Mouse (Mus musculus) adrenal gland, adult 8-10 months (tissue): ENCODE results near the gene Wdr63. TPM values are rescaled to one million over a fixed set of nuclear protein-coding genes. Genes with fewer than 3 reads are reported as not detected.
A peak's percentile ranks its signal among the peaks of the same experiment; 100 is the strongest.

Experiments used
- DNase-seq: peaks from one replicate; pipeline ENCODE4 v3.0.0; 2022
- total RNA-seq, 4 experiments: library from RNA; stranded (reverse); gene quantifications; 2 replicates each; pipeline ENCODE4 v1.2.4; 2022

The Wdr63 gene
- not detected for total RNA-seq

DNA sequence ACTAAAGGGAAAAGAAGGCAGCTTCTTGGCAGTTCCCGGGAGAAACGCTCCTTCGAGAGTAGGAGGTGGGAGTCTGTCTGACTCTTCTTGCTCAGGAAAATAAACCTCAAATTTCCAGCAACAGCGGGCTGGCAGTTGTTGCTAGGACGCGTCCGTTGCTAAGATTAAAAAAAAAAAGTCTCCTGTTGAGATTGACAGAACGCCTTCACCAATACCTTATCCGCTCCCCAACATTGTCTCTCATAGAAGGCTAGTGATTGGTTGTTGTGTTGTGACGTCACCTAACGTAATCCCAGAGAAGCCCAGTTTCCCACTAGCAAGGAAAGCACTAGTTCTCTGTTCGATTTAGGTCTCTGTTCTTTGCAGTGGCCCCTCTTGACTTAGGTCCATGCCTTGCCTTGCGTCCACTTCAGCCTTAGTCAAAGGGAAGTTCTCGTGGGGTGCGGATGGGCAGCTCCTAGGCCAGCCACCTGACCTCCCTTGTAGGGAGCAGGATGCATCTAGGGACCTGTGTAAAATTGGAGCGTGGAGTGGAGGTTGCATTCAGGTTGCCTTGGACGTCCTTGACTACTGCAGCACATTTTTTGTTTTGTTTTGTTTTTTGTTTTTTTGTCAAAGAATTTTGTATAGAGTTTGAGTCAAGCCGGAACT lies at the start of gene Wdr63:
Gene Wdr63, minus strand, starts transcription at position 210 of the 651 bp plus-strand sequence.
- peak; percentile 34 for DNase-seq

DNA sequence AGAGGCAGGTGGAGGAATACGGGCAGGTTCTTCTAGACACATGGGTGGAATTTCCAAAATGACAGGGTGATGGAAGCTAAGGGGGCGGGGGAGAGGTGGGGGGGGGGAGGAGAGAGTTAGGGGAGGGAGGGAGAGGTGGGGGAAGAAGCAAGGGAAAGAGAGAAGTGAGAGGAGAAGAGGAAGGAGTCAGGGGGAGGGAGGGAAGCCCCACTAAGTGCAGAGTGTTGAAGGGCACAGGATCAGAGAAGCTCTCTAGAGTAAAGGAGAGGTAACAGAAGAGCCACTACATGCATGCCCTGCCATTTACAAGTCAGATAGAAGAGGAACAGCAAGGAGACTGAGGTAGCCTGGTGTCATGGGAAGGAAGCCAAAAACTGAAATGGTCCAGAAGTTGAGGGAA lies 48.9 kb upstream of the Wdr63 start:
- DNase-seq = no peak

DNA sequence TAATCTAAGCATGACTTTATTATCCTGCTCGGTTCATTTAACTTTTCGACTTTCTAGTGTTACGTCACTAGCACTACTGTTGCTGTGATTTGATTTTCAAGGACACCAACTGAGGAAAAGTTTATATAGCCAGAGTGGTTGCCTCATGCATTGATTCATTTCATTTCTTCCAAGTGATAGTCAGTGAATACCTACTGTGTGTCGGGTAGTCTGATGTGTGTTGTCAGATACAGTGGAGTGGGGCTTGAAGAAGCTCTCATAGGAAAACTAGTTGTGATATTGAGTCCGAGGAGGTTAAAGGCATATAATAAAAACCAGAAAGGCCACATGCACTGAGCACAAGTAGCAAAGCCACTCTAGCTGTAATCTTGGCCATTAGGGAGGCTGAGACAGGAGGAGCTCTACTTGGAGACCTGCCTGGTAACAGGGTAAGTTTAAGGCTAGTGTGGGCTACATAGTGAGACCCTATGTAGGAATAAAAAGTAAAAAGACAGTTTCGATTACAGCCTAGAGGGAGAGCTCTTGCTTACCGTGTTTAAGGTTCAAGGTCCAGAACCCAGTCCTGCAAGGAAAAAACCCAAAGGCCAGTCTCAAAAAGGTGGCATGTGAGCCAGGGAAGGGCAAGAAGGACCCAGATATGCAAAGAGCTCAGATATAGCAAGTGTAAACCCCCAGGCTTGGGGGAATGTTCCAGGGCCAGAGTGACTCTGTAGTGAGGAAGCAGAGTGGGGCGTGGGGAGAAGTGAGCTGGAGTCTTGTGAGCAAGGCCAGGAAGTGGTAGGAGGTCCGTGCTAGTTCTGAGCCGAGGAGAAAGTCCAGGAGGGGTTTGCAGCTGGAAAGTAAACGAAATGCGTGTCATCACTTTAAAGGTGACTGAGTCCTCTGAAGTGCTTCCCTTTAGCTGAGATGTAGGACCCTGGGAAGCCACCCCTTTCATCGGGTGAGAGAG lies 48.0 kb upstream of the Wdr63 start:
- no peak for DNase-seq

DNA sequence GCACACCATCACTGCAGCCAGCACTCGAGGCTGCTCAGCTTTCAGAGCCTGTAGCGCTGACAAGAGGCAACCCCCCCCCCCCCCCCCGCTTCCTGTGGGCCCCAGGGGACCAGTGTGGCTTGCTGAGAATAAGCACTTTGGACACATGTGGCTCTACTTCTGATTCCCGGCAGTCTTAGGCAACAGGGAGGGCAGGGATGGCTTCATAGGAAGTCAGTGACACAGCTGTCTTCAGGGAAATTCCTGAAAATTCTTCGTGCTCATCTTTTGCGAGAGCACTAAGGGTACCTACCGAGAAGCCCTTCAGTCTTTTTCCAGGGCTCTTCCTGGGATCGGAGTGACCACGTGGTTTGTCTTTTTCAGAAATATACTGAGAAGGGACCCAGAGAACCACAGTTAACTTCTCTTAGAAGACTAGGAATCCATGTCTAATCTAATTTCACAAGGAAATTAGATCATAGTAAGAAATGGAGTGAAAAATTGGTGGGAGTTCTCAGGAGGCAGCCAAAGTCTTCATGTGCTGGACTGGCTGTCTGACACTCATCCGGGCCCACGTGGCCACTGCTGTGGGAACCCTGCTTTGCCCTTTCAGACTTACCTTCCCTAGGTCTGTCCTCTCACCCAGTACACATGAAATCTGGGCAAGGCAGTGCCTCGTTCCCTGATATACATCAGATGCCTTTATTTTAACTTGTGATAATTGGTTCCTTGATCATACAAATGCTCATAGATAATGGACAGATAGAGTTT lies 46.1 kb upstream of the Wdr63 start:
- no peak for DNase-seq

DNA sequence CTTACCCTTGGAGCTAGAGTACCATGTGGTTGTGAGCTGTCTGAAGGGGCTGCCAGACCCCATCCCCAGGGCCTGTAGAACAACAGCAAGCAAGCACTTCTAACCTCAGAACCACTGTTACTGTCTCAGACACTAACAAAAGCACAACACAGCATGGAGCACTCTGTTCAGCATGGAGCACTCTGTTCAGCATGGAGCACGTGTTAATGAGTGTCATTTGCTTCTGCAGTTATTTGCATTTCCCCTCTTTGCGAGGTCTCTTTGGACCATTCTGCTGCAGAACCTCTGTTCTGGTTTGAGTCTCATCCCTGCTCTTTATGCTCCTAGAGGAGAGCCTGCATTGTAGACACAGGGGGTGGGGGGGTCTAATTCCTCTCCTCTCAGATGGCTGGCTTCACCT lies 45.0 kb upstream of the Wdr63 start:
- no peak for DNase-seq

DNA sequence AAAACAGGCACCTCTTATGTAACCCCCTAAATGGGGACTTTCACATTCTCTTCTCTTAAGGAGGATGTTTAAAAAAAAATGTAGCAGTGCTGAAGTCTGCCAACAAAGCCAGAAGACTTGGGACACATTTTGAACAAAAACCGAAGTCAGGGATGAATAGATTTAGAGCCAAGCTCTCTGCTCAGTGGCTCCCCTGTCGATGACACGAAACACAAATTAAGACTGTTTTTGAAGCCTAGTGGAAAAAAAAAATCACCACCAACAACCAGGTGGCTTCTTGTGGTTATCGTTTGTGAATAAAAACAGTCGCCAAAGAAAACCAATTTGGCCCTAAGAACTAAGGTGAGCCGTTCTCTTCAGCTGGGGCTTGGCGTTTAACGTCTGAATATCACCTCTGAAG lies 44.4 kb upstream of the Wdr63 start:
- DNase-seq = no peak

DNA sequence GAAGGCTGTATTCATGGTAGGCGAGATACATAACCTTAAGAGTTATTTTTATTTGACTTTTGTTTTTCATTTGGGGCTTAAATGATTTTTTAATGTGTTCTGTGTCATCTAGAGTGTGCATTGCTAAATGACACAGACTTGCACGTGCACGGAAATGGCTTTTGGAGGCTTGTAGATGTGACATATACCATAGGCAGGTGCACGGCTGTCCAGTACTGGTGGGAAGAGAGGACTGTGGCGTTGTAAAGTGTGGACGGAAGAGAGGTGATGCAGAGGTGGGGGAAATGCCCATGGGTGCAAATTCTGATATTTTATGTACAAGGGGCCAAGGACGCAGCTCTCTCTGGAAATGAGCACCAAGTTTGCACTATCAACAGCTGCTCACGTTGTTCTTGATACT lies 43.8 kb upstream of the Wdr63 start:
- no peak for DNase-seq

DNA sequence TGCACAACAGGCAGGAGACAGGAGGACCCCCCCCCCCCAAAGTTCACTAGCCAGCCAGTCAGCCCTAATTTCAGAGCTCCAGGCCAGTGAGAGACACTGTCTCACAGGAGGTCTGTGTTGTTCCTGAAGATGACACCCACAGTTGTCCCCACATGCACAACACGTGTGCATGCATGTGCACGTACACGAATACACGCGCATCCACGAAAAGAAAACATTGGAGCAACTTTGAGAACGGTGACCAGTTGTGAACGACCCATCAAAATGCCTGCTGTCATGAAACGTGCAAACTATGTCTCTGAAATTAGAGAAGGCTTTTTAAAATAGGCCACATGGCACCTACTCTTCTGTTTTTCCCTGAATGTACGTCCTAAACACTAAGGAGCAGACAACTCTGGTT lies 43.4 kb upstream of the Wdr63 start:
- no peak for DNase-seq

DNA sequence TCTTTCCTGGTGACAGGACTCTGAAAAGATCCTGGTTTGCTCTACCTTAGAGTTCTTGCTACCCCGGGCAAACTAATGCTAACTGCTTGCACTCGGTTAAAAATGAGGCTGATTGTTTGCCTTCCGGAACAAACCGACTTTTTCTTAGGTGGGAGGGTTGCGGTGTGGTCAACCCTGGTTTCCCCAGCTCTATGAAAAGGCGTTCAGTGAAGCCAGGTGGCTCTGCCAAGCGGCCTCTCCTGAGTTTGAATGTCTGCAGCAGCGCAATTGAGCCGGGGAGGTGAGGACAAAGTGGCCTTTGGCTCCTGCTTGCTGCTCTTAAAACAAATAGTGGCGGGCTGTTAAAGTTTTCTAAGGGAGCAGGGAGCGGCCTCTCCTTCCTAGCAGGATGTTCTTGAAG lies 42.6 kb upstream of the Wdr63 start:
- no peak for DNase-seq

DNA sequence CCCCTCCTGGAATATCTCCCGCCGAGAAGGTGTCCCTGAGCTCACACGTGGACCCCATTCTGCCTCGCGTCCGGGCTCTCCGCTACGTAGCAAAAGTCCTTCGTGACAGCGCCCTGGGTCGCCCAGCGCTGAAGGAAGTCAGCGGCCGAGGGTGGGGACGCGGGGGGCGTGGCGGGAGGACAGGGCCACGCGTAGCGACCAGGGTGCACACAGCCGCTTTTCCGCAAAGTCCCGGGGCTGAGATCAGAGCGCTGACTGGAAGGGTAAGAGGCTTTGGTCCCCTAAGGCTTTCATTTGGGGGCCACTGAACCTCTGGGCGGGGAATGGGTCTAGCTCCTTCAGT lies 42.1 kb upstream of the Wdr63 start:
- DNase-seq = no peak

DNA sequence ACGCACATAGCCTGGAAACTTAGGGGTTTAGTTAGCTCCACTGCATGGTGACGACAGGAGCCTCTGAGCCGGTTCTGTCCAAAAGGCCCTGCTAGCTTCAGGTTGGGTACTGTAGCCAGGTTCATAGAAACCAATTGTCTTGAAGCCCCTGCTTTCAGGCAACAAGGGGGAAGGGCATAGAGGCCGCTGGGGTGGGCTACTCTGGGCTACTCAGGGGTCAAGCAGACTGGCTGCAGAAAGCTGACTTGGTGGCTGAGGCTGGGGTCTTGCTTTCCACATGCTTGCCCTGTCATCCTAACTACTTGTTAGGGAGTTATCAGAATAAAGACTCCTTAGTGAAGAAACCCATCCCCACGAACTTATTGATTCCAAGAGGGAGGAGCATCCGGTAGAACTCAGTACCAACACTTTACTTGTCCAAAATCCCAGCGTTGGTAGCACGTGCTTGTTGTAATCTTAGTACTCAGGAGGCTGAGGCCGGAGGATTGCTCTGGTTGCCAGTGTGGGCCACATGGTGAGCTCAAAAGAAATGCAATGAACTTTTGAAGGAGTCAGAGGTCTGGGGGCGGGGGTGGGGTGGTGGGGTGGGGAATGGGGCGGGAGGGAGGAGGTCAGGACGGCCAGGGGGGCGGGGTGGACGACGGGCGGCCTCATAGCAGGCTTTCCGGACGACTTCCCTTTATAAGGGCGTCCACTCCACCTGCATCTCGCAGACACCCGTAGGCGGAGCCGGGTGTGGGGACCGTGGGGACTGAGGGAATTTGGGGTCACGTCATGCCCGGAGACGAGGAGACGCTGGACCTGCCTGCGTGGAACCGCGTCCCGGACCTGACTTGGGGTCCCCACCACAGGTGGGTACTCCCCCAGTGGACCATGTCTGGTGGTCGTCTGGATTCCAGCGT lies 41.5 kb upstream of the Wdr63 start, which contains the start of gene Mcoln2:
Gene Mcoln2, plus strand, starts transcription at position 678 of the 902 bp plus-strand sequence.
- no peak for DNase-seq

DNA sequence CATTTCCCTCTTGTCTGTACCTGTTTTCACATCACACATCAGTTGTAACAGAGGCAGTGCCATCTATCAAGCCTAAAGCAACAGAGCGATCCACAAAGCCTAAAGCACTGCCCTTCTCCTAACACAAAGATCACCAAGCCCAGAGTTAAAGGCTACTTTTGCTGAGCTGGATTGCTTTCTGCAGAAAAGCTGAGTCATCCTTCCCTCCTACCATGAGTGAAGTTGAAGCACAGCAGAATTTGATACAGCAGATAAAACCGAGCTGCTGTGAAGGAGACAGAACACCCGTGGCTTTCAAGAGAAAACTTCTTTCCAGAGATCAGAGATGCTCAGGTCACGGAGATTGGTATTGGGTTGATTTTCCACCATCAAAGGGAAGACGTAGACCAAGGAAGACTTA lies 38.2 kb upstream of the Wdr63 start:
- no peak for DNase-seq

DNA sequence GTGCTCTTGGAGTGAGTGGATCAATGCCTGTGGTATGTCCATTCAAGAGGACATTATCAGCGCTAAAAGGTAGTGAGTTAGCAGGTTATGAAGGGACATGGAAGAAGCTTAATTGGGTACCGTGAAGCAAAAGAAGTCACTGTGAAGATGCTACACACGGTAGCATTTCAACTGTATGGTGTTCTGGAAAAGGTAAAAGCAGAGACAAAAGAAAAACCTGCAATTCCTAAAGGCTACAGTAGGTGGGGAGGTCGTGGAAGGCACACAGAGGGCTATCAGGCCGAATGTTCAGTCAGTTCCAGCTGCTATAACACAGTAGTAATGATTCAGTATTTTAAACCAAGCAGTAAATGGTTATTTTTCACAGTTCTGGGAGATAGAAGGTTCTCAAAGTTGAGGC lies 37.6 kb upstream of the Wdr63 start:
- no peak for DNase-seq

DNA sequence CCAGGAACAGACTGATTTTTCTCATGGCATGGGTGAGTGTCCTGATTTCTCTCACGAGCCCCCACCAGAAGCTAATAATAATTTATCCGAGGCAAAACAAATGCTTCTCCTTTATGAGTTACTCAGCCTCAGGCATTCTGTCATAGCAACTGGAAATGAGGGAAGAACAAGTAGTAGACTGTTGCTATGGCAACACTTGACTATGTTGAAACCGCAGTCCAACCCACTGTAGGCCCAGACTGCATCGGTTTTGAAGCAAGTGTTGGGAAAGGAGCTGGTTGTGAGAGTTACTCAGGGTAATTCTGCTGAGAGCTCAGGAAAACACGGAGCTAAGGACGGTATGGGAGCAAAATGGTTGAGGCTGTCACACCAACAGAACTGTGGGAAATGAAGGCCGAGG lies 34.6 kb upstream of the Wdr63 start:
- DNase-seq = no peak

DNA sequence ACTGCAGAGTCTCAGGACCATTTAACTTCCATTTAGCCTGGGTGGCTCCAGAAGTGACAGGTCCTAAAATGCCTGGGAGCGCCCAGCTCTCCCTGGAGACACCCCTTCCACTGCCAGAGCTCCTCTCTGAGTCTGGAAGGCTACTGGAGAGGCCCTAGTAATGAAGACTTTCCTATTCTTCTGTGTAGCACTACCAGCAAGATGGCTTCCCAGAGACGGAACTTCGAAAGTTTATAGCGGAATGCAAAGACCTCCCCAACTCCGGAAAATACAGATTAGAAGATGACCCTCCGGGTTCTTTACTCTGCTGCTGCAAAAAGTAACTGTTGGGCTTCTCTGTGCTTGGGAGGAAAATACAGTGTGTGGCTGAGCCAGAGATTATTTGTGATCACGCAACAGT lies 32.3 kb upstream of the Wdr63 start:
- DNase-seq = no peak

DNA sequence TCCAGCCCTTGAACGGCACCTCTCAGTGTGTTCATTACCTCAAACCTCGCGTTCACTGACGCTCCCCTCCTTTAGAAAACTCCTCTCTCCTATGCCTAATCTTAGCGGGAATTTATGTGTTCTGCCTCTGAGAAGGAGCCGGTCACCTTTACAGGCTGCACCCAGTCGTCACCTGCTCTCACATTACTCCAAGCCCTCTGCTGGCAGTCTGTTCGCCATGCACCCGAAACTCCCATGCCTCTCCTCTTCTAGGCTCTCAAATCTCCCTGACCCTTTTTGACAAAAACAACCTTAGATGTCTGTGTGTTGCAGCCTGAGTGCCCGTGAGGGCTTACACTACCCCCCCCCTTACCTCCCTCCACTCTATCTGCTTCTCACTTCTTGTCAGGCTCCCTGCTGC lies 28.5 kb upstream of the Wdr63 start:
- DNase-seq = no peak

DNA sequence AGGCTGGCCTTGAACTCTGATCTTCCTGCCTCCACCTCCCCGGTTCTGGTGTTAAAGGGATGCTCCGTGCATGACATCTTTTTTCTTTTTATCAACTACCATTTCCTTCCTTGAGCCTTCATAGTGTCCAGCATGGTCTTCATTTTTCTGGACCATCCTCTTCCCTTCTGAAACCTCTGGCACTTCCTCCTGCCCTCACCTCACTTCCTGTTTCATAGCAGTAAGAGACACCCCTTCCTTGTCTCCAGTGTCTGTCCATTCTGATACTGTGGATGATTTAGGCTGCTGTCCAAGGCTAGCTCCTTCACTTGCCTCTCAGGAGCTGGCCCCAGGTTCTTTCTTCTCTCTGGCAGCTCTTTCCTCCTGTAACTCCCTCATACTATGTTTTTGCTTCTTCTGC lies 27.5 kb upstream of the Wdr63 start:
- DNase-seq = no peak

DNA sequence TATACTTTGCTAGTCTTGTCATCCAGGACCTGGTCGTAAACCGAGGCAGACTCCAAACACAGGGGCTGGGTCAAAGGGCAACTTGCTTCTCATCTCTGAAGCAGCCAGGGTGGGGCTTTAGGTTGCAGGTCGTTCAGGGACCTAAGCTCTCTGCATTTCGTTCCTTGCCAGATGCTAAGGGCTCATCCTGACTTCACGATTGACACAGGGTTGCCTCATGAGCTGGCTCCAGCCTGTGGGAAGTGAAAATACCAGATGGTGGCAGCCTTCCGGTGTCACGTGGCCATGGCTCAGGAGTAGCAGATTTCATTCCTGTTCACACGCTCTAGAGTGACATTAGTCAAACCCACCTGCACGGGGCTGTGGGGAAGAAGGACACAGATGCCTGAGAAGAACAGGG lies 26.9 kb upstream of the Wdr63 start:
- no peak for DNase-seq

DNA sequence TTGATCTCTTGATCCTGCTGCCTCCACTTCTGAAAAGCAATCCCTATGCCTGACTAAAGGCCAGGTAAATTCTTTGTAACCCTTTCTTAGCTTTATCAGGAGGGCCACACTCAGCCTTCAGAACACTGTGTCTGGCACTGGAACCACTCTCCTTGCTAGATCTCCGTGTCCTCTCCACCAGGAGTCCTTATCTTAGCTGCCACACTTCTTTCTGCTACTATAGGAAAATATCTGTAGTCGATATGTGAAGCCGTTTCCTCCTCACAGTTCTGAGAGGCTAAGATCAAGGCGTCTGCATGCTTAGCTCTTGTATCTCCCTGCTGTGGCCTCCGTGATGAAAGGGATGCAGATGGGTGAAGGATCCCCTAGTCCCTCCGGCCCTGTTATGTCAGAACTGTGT lies 19.3 kb upstream of the Wdr63 start:
- no peak for DNase-seq

DNA sequence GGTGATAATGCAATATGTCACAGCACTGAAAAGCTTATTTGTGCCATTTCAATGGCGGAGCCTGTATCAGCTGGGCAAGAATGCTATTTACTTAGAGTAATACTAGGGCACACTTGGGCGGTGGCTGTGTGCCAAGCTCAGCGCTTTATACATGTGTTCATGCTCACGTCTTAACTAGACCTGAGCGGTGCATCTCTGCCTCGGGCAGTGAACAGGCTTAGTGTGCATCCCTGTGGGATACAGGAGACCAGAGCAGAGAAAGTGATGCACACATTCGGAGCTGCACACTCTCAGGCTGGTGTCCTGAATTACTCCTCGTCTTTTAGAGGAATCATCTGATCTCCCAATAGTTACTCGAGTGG lies 15.5 kb upstream of the Wdr63 start:
- no peak for DNase-seq

DNA sequence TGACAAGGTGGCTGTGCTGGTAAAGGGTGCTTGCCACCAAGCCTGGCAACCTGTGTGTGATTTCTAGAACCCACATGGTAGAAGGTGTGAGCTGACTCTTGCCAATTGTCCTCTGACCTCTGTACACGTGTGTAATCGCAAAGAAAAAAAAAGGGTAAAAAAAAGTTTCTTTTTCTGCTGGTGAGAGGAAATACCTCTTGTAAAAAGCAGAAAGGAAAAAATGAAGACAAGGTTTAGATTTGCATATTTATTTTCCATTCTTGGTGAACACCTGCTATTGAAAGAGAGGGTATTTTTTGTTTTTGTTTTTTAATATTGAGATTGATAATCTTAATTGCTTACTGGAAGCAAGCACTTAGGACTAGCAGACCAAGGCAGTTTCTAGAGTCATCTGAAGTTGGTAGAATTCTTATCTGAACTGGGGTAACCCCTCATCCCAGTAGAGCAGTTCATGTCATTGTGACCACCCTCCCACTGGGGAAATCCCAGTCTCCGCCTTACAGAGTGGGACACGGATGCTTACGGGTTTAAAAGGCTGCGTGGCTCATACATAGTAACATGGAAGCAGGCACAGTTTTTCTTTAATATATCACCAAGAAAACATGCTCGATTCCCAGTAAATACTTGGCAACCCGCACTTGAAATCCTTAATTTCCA lies 15.0 kb upstream of the Wdr63 start:
- no peak for DNase-seq

DNA sequence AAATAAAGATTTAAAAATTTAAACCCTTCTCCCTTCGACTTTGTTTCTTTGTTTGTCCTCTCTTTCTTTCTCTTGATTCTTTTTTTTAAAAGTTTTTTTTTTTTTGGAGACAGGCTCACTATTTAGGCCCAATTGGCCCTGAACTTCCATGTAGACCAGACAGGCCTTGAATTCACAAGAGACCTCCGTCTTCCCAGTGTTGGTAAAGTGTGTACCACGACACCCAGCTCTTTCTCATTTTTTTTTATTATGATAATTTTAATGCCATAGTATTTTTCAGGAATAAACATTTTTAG lies 14.1 kb upstream of the Wdr63 start:
- DNase-seq = no peak
